Mouse (Mus musculus) heart, postnatal 14 days (tissue): ENCODE measurements at regions not wholly inside any gene's neighbourhood (a gene's known extent, or its start where the extent isn't known, plus 50 kb on each side); places are given as distances from the start of the nearest gene placed in this dataset.

Source experiments
- DNase-seq, 2 experiments: peaks; one replicate each; pipeline ENCODE4 v3.0.0; 2021 to 2022
- intact Hi-C: fragments of 180-260 bp; cut with DNase I; formaldehyde crosslinking; loops from one replicate; pipeline ENCODE4 v1.15.1; 2025

- intact Hi-C loops = no loop called here
- DNase-seq = no peak
Observed at GRCm38 (mm10) chr9:46830316-46830715, 168.2 kb upstream of the Gm4791 start.

- intact Hi-C loops = no loop called here
- DNase-seq = no peak
Observed at GRCm38 (mm10) chr9:46824703-46825102, 173.8 kb upstream of the Gm4791 start.

GRCm38 (mm10) chr9:46819808-46820207, 178.7 kb upstream of the Gm4791 start:
- no peak for DNase-seq
- intact Hi-C loops = loop anchor here (10.0 kb wide), 1 partner anchor 465 kb away; no protein-coding TSS in a partner anchor

- no peak for DNase-seq
- intact Hi-C loops = loop anchor here (10.0 kb wide), 1 partner anchor 465 kb away; no protein-coding TSS in a partner anchor
Observed at GRCm38 (mm10) chr9:46819376-46819775, 179.2 kb upstream of the Gm4791 start.

- intact Hi-C loops = loop anchor here (10.0 kb wide), 1 partner anchor 461 kb away; no protein-coding TSS in a partner anchor
- DNase-seq = no peak
Observed at GRCm38 (mm10) chr9:46816126-46816525, 182.4 kb upstream of the Gm4791 start.

- intact Hi-C loops = loop anchor here (10.0 kb wide), 1 partner anchor 460 kb away; no protein-coding TSS in a partner anchor
- peak; percentile 63 to 75 for DNase-seq
Observed at GRCm38 (mm10) chr9:46814478-46815241, 183.9 kb upstream of the Gm4791 start.

- no peak for DNase-seq
- intact Hi-C loops = loop anchor here (10.0 kb wide), 1 partner anchor 455 kb away; no protein-coding TSS in a partner anchor
Observed at GRCm38 (mm10) chr9:46810266-46810665, 188.3 kb upstream of the Gm4791 start.

GRCm38 (mm10) chr9:46795446-46795845, 203.1 kb upstream of the Gm4791 start:
- intact Hi-C loops = no loop called here
- no peak for DNase-seq

- no peak for DNase-seq
- intact Hi-C loops = no loop called here
Observed at GRCm38 (mm10) chr9:46789036-46789435, 209.5 kb upstream of the Gm4791 start.

GRCm38 (mm10) chr9:46788456-46788855, 210.1 kb upstream of the Gm4791 start:
- DNase-seq = no peak
- intact Hi-C loops = no loop called here

GRCm38 (mm10) chr9:46784355-46784975, 214.1 kb upstream of the Gm4791 start:
- no peak for DNase-seq
- intact Hi-C loops = no loop called here

GRCm38 (mm10) chr9:46783597-46784354, 214.8 kb upstream of the Gm4791 start:
- DNase-seq = no peak
- intact Hi-C loops = no loop called here

- intact Hi-C loops = no loop called here
- no peak for DNase-seq
Observed at GRCm38 (mm10) chr9:46781681-46782080, 216.9 kb upstream of the Gm4791 start.

- intact Hi-C loops = no loop called here
- no peak for DNase-seq
Observed at GRCm38 (mm10) chr9:46778769-46779168, 219.8 kb upstream of the Gm4791 start.

GRCm38 (mm10) chr9:46774821-46775220, 223.7 kb upstream of the Gm4791 start:
- intact Hi-C loops = no loop called here
- DNase-seq = no peak

GRCm38 (mm10) chr9:46760247-46760646, 238.3 kb upstream of the Gm4791 start:
- intact Hi-C loops = no loop called here
- no peak for DNase-seq

- no peak for DNase-seq
- intact Hi-C loops = no loop called here
Observed at GRCm38 (mm10) chr9:46757005-46757672, 241.4 kb upstream of the Gm4791 start.

GRCm38 (mm10) chr9:46751981-46752380, 246.6 kb upstream of the Gm4791 start:
- intact Hi-C loops = no loop called here
- DNase-seq = no peak

GRCm38 (mm10) chr9:46749441-46749840, 249.1 kb upstream of the Gm4791 start:
- intact Hi-C loops = no loop called here

GRCm38 (mm10) chr9:46746266-46746665, 252.3 kb upstream of the Gm4791 start:
- no peak for DNase-seq
- intact Hi-C loops = no loop called here

More at GRCm38 (mm10) chr9:46749441-46749840, 249.1 kb upstream of the Gm4791 start:
- no peak for DNase-seq
